Mouse (Mus musculus) stomach, embryonic 15.5 days (tissue): ENCODE measurements at regions not wholly inside any gene's neighbourhood (a gene's known extent, or its start where the extent isn't known, plus 50 kb on each side); places are given as distances from the start of the nearest gene placed in this dataset.

Experiments used
- ATAC-seq: fragments of 200-750 bp; cut with Nextera tagmentation; 2 replicates; pipeline ENCODE4 v1.8.0; 2017; ENCODE audit warnings: low read depth, moderate number of reproducible peaks, moderate TSS enrichment; ENCODE audit not compliant: insufficient read depth, low FRiP score
- H3K27ac ChIP-seq: fragments of 300-500 bp; sonication (generic); 2 replicates; pipeline ENCODE4 v1.5.1; 2015; ENCODE audit warnings: mild to moderate bottlenecking, inconsistent platforms
- H3K27me3 ChIP-seq: fragments of 300-500 bp; sonication (generic); replicated peaks from 2 replicates; pipeline ENCODE4 v1.6.1; 2015; ENCODE audit warnings: inconsistent platforms
- H3K36me3 ChIP-seq: fragments of 300-500 bp; sonication (generic); 2 replicates; pipeline ENCODE4 v1.6.1; 2015; ENCODE audit warnings: inconsistent platforms
- H3K4me1 ChIP-seq: fragments of 300-500 bp; sonication (generic); 2 replicates; pipeline ENCODE4 v1.6.1; 2015; ENCODE audit warnings: inconsistent platforms
- H3K4me2 ChIP-seq: fragments of 300-500 bp; sonication (generic); 2 replicates; pipeline ENCODE4 v1.6.1; 2015; ENCODE audit warnings: mild to moderate bottlenecking, inconsistent platforms
- H3K4me3 ChIP-seq: fragments of 300-500 bp; sonication (generic); replicated peaks from 2 replicates; pipeline ENCODE4 v1.5.1; 2015; ENCODE audit warnings: inconsistent platforms
- H3K9ac ChIP-seq: fragments of 300-500 bp; sonication (generic); 2 replicates; pipeline ENCODE4 v1.6.1; 2015; ENCODE audit warnings: inconsistent platforms
- H3K9me3 ChIP-seq: fragments of 300-500 bp; sonication (generic); 2 replicates; pipeline ENCODE4 v1.6.1; 2016; ENCODE audit warnings: inconsistent platforms
- WGBS: fragments of 180-500 bp; shearing (Covaris S2); methylation state at CpG from one replicate; pipeline ENCODE4 v1.1.7; 2015; 5-methylcytosine and 5-hydroxymethylcytosine counted together

- no peak for ATAC-seq
- Histone ChIP-seq H3K36me3 (no peaks in the 10 kb centered on the region), H3K4me2 (no peak overlapping the region), H3K4me1 (no peaks in the 10 kb centered on the region), H3K27me3 (no peaks in the 10 kb centered on the region), H3K9ac (no peak overlapping the region), H3K9me3 (no peaks in the 10 kb centered on the region), H3K27ac (no peak overlapping the region), H3K4me3 (no peak overlapping the region)
- WGBS, result 60% methylated on average over 8 of the region's 8 CpGs
Observed at GRCm38 (mm10) chr3:118443742-118444332, 118.1 kb upstream of the Dpyd start.

GRCm38 (mm10) chr3:118445360-118445759 is 116.6 kb upstream of the Dpyd start:
- no peak overlapping the region for H3K9ac ChIP-seq

DNA sequence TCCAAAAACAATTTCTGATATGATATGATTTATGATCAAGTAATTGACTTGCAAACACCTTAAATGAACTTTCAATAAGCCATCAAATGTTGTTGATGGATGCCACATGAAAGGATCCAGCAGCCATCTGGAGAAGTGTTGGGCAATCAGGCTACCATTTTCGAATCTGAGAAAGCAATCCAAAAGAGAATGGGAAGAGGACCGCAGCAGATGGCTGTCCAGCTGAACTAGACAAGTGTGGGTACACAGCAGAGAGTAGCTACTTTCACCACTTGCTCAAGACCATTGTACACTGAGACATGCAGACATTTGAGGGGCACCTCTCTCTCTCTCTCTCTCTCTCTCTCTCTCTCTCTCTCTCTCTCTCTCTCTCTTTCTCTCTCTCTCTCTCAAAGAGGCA is 102.3 kb upstream of the Dpyd start:
- Histone ChIP-seq H3K9me3 (no peaks in the 10 kb centered on the region), H3K4me1 (no peaks in the 10 kb centered on the region), H3K4me3 (no peak overlapping the region), H3K9ac (no peak overlapping the region), H3K4me2 (no peak overlapping the region), H3K27ac (no peak overlapping the region), H3K36me3 (no peaks in the 10 kb centered on the region), H3K27me3 (no peaks in the 10 kb centered on the region)
- 83% methylated on average over 2 of the region's 2 CpGs for WGBS
- ATAC-seq, result no peak

More at GRCm38 (mm10) chr3:118445360-118445759, 116.6 kb upstream of the Dpyd start:
- no peak for ATAC-seq
- no peaks in the 10 kb centered on the region for H3K4me1 ChIP-seq
- no peak overlapping the region for H3K4me2 ChIP-seq
- H3K4me3 ChIP-seq, result no peak overlapping the region
- H3K9me3 ChIP-seq, result no peaks in the 10 kb centered on the region
- no peak overlapping the region for H3K27ac ChIP-seq
- 66% methylated on average over 4 of the region's 4 CpGs for WGBS
- H3K36me3 ChIP-seq, result no peaks in the 10 kb centered on the region
- no peaks in the 10 kb centered on the region for H3K27me3 ChIP-seq

DNA sequence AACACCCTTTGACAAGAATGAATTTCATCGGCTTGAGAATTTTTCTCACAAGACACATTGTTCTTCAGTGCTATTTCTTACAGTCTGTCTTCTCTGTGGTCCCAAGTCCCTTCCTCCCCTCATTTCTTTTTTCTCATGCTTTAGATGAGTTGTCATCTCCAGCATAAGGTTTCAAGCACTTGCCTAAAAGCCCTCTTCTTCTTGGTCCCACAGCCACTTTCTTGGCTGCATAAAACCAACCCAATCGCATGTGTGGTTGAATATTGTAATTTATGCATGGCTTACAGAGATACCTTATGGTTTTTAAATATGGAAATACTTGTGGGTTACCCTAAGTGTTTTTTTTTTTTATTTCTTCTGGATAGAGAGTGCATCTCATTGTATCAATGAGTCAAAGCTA is 96.3 kb upstream of the Dpyd start:
- Histone ChIP-seq H3K36me3 (no peaks in the 10 kb centered on the region), H3K27me3 (no peaks in the 10 kb centered on the region), H3K4me1 (no peaks in the 10 kb centered on the region), H3K9me3 (no peaks in the 10 kb centered on the region), H3K27ac (no peak overlapping the region), H3K9ac (no peak overlapping the region), H3K4me2 (no peak overlapping the region), H3K4me3 (no peak overlapping the region)
- ATAC-seq, result no peak
- WGBS, result 94% methylated on average over 2 of the region's 2 CpGs

DNA sequence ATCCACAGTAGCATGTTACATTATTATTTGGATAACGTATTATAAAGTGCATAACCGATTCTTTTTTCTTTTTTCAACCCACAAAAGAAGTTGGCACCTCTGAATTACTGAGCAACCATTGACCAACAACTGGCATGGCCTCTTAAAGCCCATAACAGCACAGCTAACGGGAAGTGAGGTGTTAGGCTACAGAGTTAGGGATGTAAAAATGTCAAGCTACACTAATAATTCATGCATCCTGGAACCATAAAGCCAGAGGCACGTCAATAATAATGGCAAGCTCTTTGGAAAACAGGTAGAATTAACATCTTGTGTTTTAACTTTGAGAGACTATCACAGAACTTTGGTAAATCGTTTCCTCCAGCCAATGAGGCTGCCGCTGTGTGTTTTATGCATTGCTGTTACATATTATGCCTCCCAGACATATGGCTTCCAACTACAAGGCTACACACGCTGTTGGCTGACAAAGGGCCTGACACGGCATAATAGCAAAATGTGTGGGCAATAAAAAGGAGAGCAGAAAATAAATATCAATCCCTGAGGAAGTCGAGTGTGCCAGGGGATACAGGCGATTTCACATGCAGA is 89.6 kb upstream of the Dpyd start:
- no peaks in the 10 kb centered on the region for H3K27me3 ChIP-seq
- no peak overlapping the region for H3K4me3 ChIP-seq
- no peaks in the 10 kb centered on the region for H3K36me3 ChIP-seq
- no peak overlapping the region for H3K9ac ChIP-seq
- WGBS, result 81% methylated on average over 10 of the region's 10 CpGs
- no peaks in the 10 kb centered on the region for H3K4me1 ChIP-seq
- no peak overlapping the region for H3K4me2 ChIP-seq
- H3K9me3 ChIP-seq, result no peaks in the 10 kb centered on the region
- no peak for ATAC-seq
- H3K27ac ChIP-seq, result no peak overlapping the region

GRCm38 (mm10) chr3:118478065-118478464 is 83.9 kb upstream of the Dpyd start:
- Histone ChIP-seq H3K36me3 (no peaks in the 10 kb centered on the region), H3K4me2 (no peak overlapping the region), H3K9me3 (no peaks in the 10 kb centered on the region), H3K27ac (no peak overlapping the region), H3K27me3 (no peaks in the 10 kb centered on the region), H3K4me1 (no peaks in the 10 kb centered on the region), H3K9ac (no peak overlapping the region), H3K4me3 (no peak overlapping the region)
- no peak for ATAC-seq
- 79% methylated on average over 8 of the region's 8 CpGs for WGBS

DNA sequence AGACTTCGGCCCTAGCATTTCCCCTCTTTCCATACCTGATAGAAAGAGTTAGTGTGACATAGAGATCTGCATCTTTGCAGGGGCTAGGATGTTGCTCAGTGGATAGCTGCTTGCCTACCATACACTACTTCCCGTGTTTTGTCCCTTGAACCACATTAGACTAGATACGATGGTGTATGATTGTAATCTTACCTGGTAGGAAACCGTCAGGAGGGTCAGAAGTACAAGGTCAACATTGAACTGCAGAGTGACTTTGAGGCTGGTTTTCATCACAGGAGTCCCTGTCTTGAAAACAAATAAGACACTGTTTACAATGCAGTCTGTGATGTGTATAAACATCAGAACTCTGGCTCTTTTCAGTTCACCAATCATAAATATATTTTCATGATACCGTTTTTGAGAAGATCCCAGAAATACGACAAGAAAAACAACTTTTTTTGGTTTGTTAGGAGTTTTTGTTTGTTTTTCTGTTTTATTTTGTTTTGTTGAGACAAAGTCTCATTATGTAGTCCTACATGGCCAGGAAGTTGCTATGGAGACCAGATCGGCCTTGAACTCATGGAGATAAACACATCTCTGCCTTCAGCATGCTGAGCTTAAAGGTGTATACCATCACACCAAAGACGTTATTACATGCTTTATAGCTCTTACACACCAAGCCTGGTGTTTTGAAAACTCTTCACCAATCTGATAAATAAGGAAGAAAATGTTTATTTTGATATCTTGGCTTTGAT is 81.2 kb upstream of the Dpyd start:
- Histone ChIP-seq H3K9me3 (no peaks in the 10 kb centered on the region), H3K27me3 (no peaks in the 10 kb centered on the region), H3K4me3 (no peak overlapping the region), H3K9ac (no peak overlapping the region), H3K36me3 (no peaks in the 10 kb centered on the region), H3K27ac (no peak overlapping the region), H3K4me1 (no peaks in the 10 kb centered on the region), H3K4me2 (no peak overlapping the region)
- ATAC-seq, result no peak
- 63% methylated on average over 8 of the region's 8 CpGs for WGBS

DNA sequence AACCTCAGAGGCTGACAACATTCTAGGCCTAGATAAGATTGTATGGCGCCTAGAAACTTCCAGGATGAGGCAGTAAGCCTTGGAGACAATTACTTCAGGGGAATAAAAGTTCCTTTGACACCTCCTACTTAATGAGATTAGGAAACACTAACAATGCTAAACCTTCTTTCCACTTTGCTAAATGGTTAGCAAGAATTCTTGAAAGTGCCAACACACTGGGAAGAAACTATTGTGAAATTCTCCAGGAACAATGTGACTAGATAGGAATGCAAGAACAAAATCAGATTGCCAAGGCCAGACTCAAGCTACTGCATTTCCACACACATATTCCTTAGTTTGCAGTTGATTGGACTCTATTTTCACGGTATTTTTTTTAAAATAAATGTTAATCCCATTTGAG is 76.0 kb upstream of the Dpyd start:
- WGBS, result 68% methylated on average over 2 of the region's 2 CpGs
- no peak overlapping the region for H3K27ac ChIP-seq

DNA sequence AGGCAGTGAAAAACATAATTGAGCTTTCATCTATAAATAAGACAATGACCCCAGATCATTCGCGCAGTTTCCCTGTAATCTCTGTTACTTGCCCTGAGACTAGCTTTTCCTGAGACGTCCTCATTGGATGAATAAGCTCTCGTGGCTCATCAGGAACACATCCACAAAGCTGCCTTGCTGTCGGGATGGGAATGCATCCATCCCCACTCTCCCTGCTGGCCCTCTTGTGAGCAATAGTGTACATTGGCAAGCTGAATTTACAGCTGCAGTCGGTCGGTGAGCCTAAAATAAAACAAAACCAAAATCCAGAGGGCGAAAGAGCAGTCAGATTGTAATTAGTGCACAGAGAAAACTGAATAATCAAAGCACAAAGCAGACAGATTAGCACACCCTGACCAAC is 74.5 kb upstream of the Dpyd start:
- H3K27ac ChIP-seq, result no peak overlapping the region
- 57% methylated on average over 8 of the region's 8 CpGs for WGBS
- H3K9me3 ChIP-seq, result no peaks in the 10 kb centered on the region
- no peaks in the 10 kb centered on the region for H3K27me3 ChIP-seq
- H3K4me1 ChIP-seq, result no peaks in the 10 kb centered on the region
- H3K36me3 ChIP-seq, result no peaks in the 10 kb centered on the region
- H3K4me2 ChIP-seq, result no peak overlapping the region
- H3K4me3 ChIP-seq, result no peak overlapping the region
- H3K9ac ChIP-seq, result no peak overlapping the region
- ATAC-seq, result no peak

More for the DNA sequence above, 76.0 kb upstream of the Dpyd start:
- no peaks in the 10 kb centered on the region for H3K27me3 ChIP-seq
- no peak for ATAC-seq
- H3K9me3 ChIP-seq, result no peaks in the 10 kb centered on the region
- H3K4me1 ChIP-seq, result no peaks in the 10 kb centered on the region
- H3K4me2 ChIP-seq, result no peak overlapping the region
- H3K36me3 ChIP-seq, result no peaks in the 10 kb centered on the region
- H3K9ac ChIP-seq, result no peak overlapping the region
- no peak overlapping the region for H3K4me3 ChIP-seq

GRCm38 (mm10) chr3:118491101-118491500 is 70.8 kb upstream of the Dpyd start:
- no peak overlapping the region for H3K27ac ChIP-seq
- no peaks in the 10 kb centered on the region for H3K4me1 ChIP-seq
- H3K4me2 ChIP-seq, result no peak overlapping the region
- ATAC-seq, result no peak
- no peak overlapping the region for H3K9ac ChIP-seq
- H3K27me3 ChIP-seq, result no peaks in the 10 kb centered on the region
- no peak overlapping the region for H3K4me3 ChIP-seq
- 82% methylated on average over 1 of the region's 1 CpGs for WGBS
- H3K36me3 ChIP-seq, result no peaks in the 10 kb centered on the region
- no peaks in the 10 kb centered on the region for H3K9me3 ChIP-seq

DNA sequence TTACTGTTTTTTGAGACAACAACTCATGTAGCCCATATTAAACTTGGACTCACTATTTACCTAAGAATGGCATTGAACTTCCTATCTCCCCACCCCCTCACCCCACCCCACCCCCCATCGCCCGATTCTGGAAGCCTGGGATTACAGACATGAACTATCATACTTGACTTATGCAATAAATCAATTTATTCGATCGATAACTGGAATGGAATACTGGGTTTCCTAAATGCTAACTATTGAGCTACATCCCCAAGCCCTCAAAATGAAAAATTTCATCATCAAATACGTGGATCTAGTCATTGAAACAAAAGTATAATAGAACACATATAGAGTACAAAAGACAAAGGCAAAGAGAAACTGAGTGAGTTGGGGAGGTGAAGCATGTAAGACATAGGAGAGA is 70.1 kb upstream of the Dpyd start:
- Histone ChIP-seq H3K36me3 (no peaks in the 10 kb centered on the region), H3K4me2 (no peak overlapping the region), H3K9ac (no peak overlapping the region), H3K4me1 (no peaks in the 10 kb centered on the region), H3K9me3 (no peaks in the 10 kb centered on the region), H3K27me3 (no peaks in the 10 kb centered on the region), H3K27ac (no peak overlapping the region), H3K4me3 (no peak overlapping the region)
- WGBS, result 84% methylated on average over 5 of the region's 5 CpGs
- ATAC-seq, result no peak

GRCm38 (mm10) chr3:118494611-118495010 is 67.3 kb upstream of the Dpyd start:
- no peaks in the 10 kb centered on the region for H3K36me3 ChIP-seq
- 79% methylated on average over 1 of the region's 1 CpGs for WGBS
- no peaks in the 10 kb centered on the region for H3K4me1 ChIP-seq
- no peaks in the 10 kb centered on the region for H3K27me3 ChIP-seq
- H3K9ac ChIP-seq, result no peak overlapping the region
- no peak overlapping the region for H3K27ac ChIP-seq
- no peak for ATAC-seq
- no peak overlapping the region for H3K4me3 ChIP-seq
- H3K4me2 ChIP-seq, result no peak overlapping the region
- no peaks in the 10 kb centered on the region for H3K9me3 ChIP-seq
